Mouse (Mus musculus): Measurements from ENCODE around the gene Ctu2.

DNA sequence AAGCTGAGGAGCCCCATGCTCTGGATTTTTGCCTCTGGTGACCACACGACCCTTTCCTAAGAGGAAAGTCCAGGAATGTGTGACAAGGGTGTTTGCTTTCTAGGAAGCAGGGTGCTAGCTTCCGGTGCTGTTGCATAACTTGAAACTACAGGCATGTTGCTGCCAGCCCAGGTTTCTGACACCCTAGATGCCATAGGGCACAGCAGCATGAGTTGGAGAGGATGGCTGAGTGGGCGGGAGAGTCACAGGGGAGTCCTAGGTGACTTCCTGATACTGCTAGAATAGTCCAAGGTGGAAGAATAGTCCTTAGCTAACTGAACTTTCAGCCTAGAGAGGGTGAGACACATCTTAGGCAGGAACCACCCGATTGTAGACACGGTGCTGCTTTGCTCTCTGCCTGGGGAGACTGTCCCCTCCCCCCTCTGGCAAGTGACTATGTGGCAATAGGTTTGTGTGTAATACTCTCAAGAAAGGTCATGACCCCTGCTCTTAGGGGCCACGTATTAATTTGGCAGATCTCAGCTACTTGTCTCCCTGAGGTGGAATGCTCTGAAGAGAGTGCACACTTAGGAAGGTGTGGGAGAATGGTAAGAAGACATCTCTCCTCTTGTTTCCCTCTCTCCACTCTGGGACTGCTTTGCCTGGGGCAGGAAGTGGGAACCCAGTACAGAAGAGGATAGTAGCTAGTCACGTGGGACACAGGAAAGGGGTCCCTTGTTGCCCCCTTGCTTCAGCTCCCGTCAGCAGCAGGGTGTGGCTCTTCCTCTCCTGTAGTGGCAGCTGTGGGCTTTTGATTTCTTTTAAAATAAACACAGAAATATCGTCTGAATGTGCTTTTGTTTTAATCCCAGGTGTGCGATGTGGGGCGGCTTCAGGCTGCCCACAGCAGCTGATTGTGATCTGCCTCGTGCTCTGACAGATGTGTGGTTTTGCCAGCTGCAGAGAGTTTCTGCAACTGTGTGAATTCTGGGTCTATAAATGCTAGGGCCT is 12.0 kb upstream of the Ctu2 start:
- TF ChIP-seq GATA1 (IDR thresholded peaks at IDR 0.05; ENCODE audit: borderline replicate concordance, low read length) (no peak), CTCF (IDR thresholded peaks at IDR 0.05; ENCODE audit: low read depth, low read length) (no peak), TAL1 (conservative IDR thresholded peaks at IDR 0.05; ENCODE audit: low read depth, low read length) (no peak), POLR2AphosphoS5 (IDR thresholded peaks at IDR 0.05; ENCODE audit: insufficient replicate concordance, low read depth, low read length) (no peak), GATA2 (IDR thresholded peaks at IDR 0.05; ENCODE audit: borderline replicate concordance, low read depth, low read length) (no peak)

All from G1E (cell line).